Mouse (Mus musculus): ENCODE data around the gene Olfr172. TPM values are rescaled to one million over a fixed set of nuclear protein-coding genes. Genes with fewer than 3 reads are reported as not detected.

Olfr172 gene
- not detected in 2 replicates for polyA plus RNA-seq (2014; fragmentation: Nextera tagmentation; extraction: Ambion mirVana)

DNA sequence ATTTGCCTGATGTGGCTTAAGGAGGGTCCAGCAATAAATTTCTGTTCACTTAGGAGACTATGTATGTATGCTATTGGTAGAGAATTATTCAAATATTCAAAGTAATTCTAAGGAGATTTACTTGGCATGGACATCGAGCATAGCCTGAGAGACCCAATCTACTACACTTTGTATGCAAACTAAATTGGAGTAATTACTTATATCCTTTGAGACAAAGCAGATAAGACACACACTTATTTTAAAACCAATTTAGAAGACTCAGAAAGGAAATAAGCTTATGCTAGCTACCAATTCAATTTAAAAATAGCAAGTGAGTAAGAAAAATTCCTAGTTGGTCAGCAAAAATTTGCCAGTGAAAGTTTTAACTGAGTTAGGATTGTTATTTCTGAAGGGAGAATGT, at the start of gene Olfr172:
Olfr172 (minus strand) TSS at position 101 of the 400 bp plus-strand sequence.
- 84% methylated on average over 1 of the region's 1 CpGs for WGBS
- no peak within 1 kb of the TSS for H3K9ac ChIP-seq
- no peak for DNase-seq (ENCODE audit: low spot score)
- H3K27ac ChIP-seq = no peak within 1 kb of the TSS
- no peak for ATAC-seq (ENCODE audit: low FRiP score)
- peaks cover 5% of the 10 kb centered on the region; the same call in 1 of the 2 replicates for H3K9me3 ChIP-seq (ENCODE audit: control insufficient read depth, low read length)
- H3K4me2 ChIP-seq (replicated peaks) = no peak within 1 kb of the TSS
- H3K36me3 ChIP-seq (replicated peaks; ENCODE audit: control insufficient read depth, insufficient read depth) = no peaks in the 10 kb centered on the region
- no peaks in the 10 kb centered on the region for H3K4me1 ChIP-seq (replicated peaks; ENCODE audit: control insufficient read depth, insufficient read depth, low read length)
- no peaks in the 10 kb centered on the region for H3K27me3 ChIP-seq (ENCODE audit: control insufficient read depth, insufficient read depth, low read length)
- H3K4me3 ChIP-seq (replicated peaks; ENCODE audit: low read length) = no peak within 1 kb of the TSS

DNA sequence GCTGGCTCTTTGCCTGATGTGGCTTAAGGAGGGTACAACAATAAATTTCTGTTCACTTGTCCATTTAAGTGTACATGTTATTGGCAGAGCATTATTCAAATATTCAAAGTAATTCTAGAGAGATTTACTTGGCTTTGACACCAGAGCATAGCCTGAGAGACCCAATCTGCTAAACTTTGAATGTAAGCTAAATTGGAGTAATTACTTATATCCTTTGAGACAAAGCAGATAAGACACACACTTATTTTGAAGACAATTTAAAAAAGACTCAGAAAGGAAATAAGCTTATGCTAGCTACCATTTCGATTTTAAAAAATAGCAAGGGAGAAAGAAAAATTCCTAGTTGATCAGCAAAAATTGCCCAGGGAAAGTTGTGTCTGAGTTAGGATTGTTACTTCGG, 37.2 kb upstream of the Olfr172 start, which contains the start of gene Olfr173:
Olfr173 (minus strand) TSS at position 101 of the 400 bp plus-strand sequence.
- H3K27ac ChIP-seq = no peak within 1 kb of the TSS
- 75% methylated on average over 2 of the region's 2 CpGs for WGBS
- H3K9me3 ChIP-seq (ENCODE audit: control insufficient read depth, low read length) = no peaks in the 10 kb centered on the region
- no peak within 1 kb of the TSS for H3K9ac ChIP-seq
- no peaks in the 10 kb centered on the region for H3K27me3 ChIP-seq (ENCODE audit: control insufficient read depth, insufficient read depth, low read length)
- ATAC-seq (ENCODE audit: low FRiP score) (no peak), DNase-seq (ENCODE audit: low spot score) (no peak)
- H3K4me2 ChIP-seq (replicated peaks) = no peak within 1 kb of the TSS
- H3K4me3 ChIP-seq (replicated peaks; ENCODE audit: low read length) = no peak within 1 kb of the TSS
- no peaks in the 10 kb centered on the region for H3K36me3 ChIP-seq (replicated peaks; ENCODE audit: control insufficient read depth, insufficient read depth)
- H3K4me1 ChIP-seq (replicated peaks; ENCODE audit: control insufficient read depth, insufficient read depth, low read length) = no peaks in the 10 kb centered on the region

DNA sequence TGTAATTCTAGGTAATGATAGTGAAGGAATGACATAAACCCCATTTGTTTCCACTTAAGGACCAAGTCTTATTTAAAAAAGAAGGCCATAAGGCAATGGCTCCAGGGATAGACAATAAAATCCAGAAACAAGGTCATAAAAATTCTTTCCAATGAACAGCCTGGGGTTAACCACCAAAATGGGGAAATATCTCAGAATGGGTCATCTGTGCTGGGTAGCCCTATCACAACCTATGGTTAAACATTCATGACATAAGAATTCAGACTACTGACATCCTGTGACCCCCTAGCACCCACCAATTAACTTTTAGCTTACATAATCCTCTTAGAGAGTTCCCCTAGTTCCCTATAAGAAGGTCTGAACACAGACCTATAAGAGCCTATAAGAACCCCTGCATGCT, 6.8 kb downstream of the Olfr172 start:
- Histone ChIP-seq H3K4me1 (replicated peaks; ENCODE audit: control insufficient read depth, insufficient read depth, low read length) (no peaks in the 10 kb centered on the region), H3K36me3 (replicated peaks; ENCODE audit: control insufficient read depth, insufficient read depth) (no peaks in the 10 kb centered on the region), H3K4me2 (replicated peaks) (no peak overlapping the region), H3K9me3 (ENCODE audit: control insufficient read depth, low read length) (no peaks in the 10 kb centered on the region), H3K27me3 (ENCODE audit: control insufficient read depth, insufficient read depth, low read length) (no peaks in the 10 kb centered on the region), H3K27ac (no peak overlapping the region), H3K9ac (no peak overlapping the region), H3K4me3 (replicated peaks; ENCODE audit: low read length) (no peak overlapping the region)
- DNase-seq (ENCODE audit: low spot score) (no peak), ATAC-seq (ENCODE audit: low FRiP score) (no peak)

GRCm38 (mm10) chr16:58751314-58751713, 11.7 kb downstream of the Olfr172 start:
- DNase-seq (ENCODE audit: low spot score) (no peak), ATAC-seq (ENCODE audit: low FRiP score) (no peak)
- H3K27ac ChIP-seq = no peak overlapping the region
- no peak overlapping the region for H3K4me3 ChIP-seq (replicated peaks; ENCODE audit: low read length)
- H3K9me3 ChIP-seq (ENCODE audit: control insufficient read depth, low read length) = no peaks in the 10 kb centered on the region
- no peak overlapping the region for H3K4me2 ChIP-seq (replicated peaks)
- no peaks in the 10 kb centered on the region for H3K27me3 ChIP-seq (ENCODE audit: control insufficient read depth, insufficient read depth, low read length)
- no peak overlapping the region for H3K9ac ChIP-seq
- no peaks in the 10 kb centered on the region for H3K36me3 ChIP-seq (replicated peaks; ENCODE audit: control insufficient read depth, insufficient read depth)
- H3K4me1 ChIP-seq (replicated peaks; ENCODE audit: control insufficient read depth, insufficient read depth, low read length) = no peaks in the 10 kb centered on the region
- 28% methylated on average over 1 of the region's 1 CpGs for WGBS

- no peaks in the 10 kb centered on the region for H3K27me3 ChIP-seq (ENCODE audit: control insufficient read depth, insufficient read depth, low read length)
- no peak for DNase-seq (ENCODE audit: low spot score)
- no peak overlapping the region for H3K4me2 ChIP-seq (replicated peaks)
- ATAC-seq (ENCODE audit: low FRiP score) = no peak
- H3K27ac ChIP-seq = no peak overlapping the region
- WGBS = 80% methylated on average over 4 of the region's 4 CpGs
- no peaks in the 10 kb centered on the region for H3K4me1 ChIP-seq (replicated peaks; ENCODE audit: control insufficient read depth, insufficient read depth, low read length)
- no peaks in the 10 kb centered on the region for H3K9me3 ChIP-seq (ENCODE audit: control insufficient read depth, low read length)
- no peak overlapping the region for H3K4me3 ChIP-seq (replicated peaks; ENCODE audit: low read length)
- no peaks in the 10 kb centered on the region for H3K36me3 ChIP-seq (replicated peaks; ENCODE audit: control insufficient read depth, insufficient read depth)
- H3K9ac ChIP-seq = no peak overlapping the region
Observed at GRCm38 (mm10) chr16:58746715-58747114, 16.3 kb downstream of the Olfr172 start.

- DNase-seq (ENCODE audit: low spot score) = no peak
- ATAC-seq (ENCODE audit: low FRiP score) = no peak
- 97% methylated on average over 5 of the region's 5 CpGs for WGBS
Observed at GRCm38 (mm10) chr16:58740751-58741150, 22.2 kb downstream of the Olfr172 start.

DNA sequence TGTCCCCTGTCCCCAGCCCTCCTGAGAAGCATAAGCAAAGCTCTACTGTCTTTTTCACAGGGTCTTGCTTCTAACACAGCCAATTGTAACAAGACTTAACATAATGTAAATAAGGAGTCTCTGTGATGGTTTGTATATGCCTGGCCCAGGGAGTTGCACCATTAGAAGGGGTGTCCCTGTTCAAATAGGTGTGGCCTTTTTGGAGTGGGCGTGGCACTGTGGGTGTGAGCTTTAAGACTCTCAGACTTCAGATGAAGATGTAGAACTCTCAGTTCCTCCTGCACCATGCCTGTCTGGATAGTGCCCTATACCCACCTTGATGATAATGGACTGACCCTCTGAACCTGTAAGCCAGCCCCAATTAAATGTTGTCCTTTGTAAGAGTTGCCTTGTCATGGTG, 24.2 kb downstream of the Olfr172 start:
- H3K4me3 ChIP-seq (replicated peaks; ENCODE audit: low read length) = no peak overlapping the region

More at GRCm38 (mm10) chr16:58740751-58741150, 22.2 kb downstream of the Olfr172 start:
- H3K4me2 ChIP-seq (replicated peaks) = no peak overlapping the region
- H3K9ac ChIP-seq = no peak overlapping the region
- no peaks in the 10 kb centered on the region for H3K36me3 ChIP-seq (replicated peaks; ENCODE audit: control insufficient read depth, insufficient read depth)
- H3K27ac ChIP-seq = no peak overlapping the region
- H3K4me3 ChIP-seq (replicated peaks; ENCODE audit: low read length) = no peak overlapping the region
- H3K27me3 ChIP-seq (ENCODE audit: control insufficient read depth, insufficient read depth, low read length) = no peaks in the 10 kb centered on the region
- no peaks in the 10 kb centered on the region for H3K4me1 ChIP-seq (replicated peaks; ENCODE audit: control insufficient read depth, insufficient read depth, low read length)
- no peaks in the 10 kb centered on the region for H3K9me3 ChIP-seq (ENCODE audit: control insufficient read depth, low read length)

DNA sequence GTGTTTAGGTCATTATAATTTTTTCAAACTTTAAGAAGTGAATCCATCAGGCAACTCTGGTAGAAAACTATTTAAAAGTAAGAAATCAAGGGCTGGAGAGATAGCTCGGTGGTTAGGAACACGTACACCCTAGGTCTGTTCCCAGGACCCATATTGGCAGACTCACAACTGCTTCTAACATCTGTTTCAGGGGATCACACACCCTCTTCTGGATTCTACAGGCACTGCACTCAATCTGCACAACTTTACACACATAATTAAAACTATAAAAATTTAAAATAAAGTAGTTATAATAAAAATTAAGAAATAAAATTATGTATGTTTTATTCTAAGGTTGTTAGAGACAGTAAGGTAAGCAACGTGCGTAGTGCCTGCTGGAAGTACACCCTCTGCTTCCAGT, 24.8 kb downstream of the Olfr172 start:
- no peaks in the 10 kb centered on the region for H3K4me1 ChIP-seq (replicated peaks; ENCODE audit: control insufficient read depth, insufficient read depth, low read length)
- WGBS = 84% methylated on average over 4 of the region's 4 CpGs
- no peak overlapping the region for H3K9ac ChIP-seq
- no peak overlapping the region for H3K4me2 ChIP-seq (replicated peaks)
- DNase-seq (ENCODE audit: low spot score) (no peak), ATAC-seq (ENCODE audit: low FRiP score) (no peak)
- no peaks in the 10 kb centered on the region for H3K27me3 ChIP-seq (ENCODE audit: control insufficient read depth, insufficient read depth, low read length)
- H3K9me3 ChIP-seq (ENCODE audit: control insufficient read depth, low read length) = no peaks in the 10 kb centered on the region
- no peak overlapping the region for H3K27ac ChIP-seq
- H3K36me3 ChIP-seq (replicated peaks; ENCODE audit: control insufficient read depth, insufficient read depth) = peaks cover 22% of the 10 kb centered on the region
- no peak overlapping the region for H3K4me3 ChIP-seq (replicated peaks; ENCODE audit: low read length)

More for the DNA sequence above, 24.2 kb downstream of the Olfr172 start:
- Histone ChIP-seq H3K27me3 (ENCODE audit: control insufficient read depth, insufficient read depth, low read length) (no peaks in the 10 kb centered on the region), H3K9ac (no peak overlapping the region), H3K4me1 (replicated peaks; ENCODE audit: control insufficient read depth, insufficient read depth, low read length) (no peaks in the 10 kb centered on the region), H3K4me2 (replicated peaks) (no peak overlapping the region), H3K27ac (no peak overlapping the region), H3K9me3 (ENCODE audit: control insufficient read depth, low read length) (no peaks in the 10 kb centered on the region), H3K36me3 (replicated peaks; ENCODE audit: control insufficient read depth, insufficient read depth) (peaks cover 16% of the 10 kb centered on the region)
- no peak for DNase-seq (ENCODE audit: low spot score)
- no peak for ATAC-seq (ENCODE audit: low FRiP score)
- 91% methylated on average over 1 of the region's 1 CpGs for WGBS

DNA sequence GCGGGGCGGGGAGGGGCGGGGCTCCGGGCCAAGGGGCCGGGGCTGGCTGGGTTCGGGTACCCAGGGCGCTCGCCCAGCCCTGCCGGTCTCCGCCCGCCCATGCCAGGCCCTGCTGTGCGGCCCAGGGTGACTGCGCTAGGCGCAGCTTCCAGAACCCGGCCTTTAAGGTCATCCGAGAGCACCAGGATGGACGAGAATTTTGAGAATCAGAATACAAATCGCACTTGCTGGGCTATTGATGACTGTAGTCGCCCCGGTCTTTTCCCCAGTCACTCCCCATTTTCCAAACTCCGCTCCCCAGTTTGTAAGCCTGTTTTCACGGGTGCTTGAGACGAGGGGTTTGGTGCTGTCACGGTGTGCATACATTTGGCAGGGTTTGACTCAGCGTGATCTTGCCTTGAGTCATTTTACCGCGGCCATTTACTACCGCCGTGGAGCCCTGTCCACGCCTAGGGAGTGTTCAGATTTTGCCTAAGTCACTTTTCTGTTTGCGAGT, 34.8 kb downstream of the Olfr172 start:
- WGBS = under 1% methylated on average over 23 of the region's 31 CpGs
- H3K4me2 ChIP-seq (replicated peaks) = peak overlapping the region; percentile 76
- DNase-seq (ENCODE audit: low spot score) = peak; percentile 45
- H3K27me3 ChIP-seq (ENCODE audit: control insufficient read depth, insufficient read depth, low read length) = no peaks in the 10 kb centered on the region
- peak; percentile 93 for ATAC-seq (ENCODE audit: low FRiP score)
- H3K4me1 ChIP-seq (replicated peaks; ENCODE audit: control insufficient read depth, insufficient read depth, low read length) = peaks cover 5% of the 10 kb centered on the region
- peaks cover 36% of the 10 kb centered on the region for H3K36me3 ChIP-seq (replicated peaks; ENCODE audit: control insufficient read depth, insufficient read depth)
- H3K4me3 ChIP-seq (replicated peaks; ENCODE audit: low read length) = peak overlapping the region; percentile 92
- H3K27ac ChIP-seq = peak overlapping the region; percentile 85
- no peaks in the 10 kb centered on the region for H3K9me3 ChIP-seq (ENCODE audit: control insufficient read depth, low read length)
- peak overlapping the region; percentile 88 for H3K9ac ChIP-seq
